Mouse (Mus musculus) embryonic facial prominence, embryonic 11.5 days (tissue): ENCODE data around the gene Cidec. TPM values are rescaled to one million over a fixed set of nuclear protein-coding genes. Genes with fewer than 3 reads are reported as not detected.
A peak's percentile ranks its signal among the peaks of the same experiment; 100 is the strongest.

Source experiments
- ATAC-seq: fragments of 200-750 bp; cut with Nextera tagmentation; replicated peaks from 2 replicates; pipeline ENCODE4 v1.8.0; 2017; ENCODE audit warnings: low read depth; ENCODE audit not compliant: insufficient number of reproducible peaks, low FRiP score, low TSS enrichment
- DNase-seq: peaks from one replicate; pipeline ENCODE4 v3.0.0-alpha.2; 2015; ENCODE audit warnings: low spot score
- H3K27ac ChIP-seq: fragments of 300-500 bp; sonication (generic); replicated peaks from 2 replicates; pipeline ENCODE4 v1.5.1; 2014; ENCODE audit warnings: mild to moderate bottlenecking, low read depth, low read length, control low read depth
- H3K27me3 ChIP-seq: fragments of 300-500 bp; sonication (generic); 2 replicates; pipeline ENCODE4 v1.6.1; 2014; ENCODE audit warnings: mild to moderate bottlenecking, low read length, moderate library complexity, mixed read lengths; ENCODE audit not compliant: control insufficient read depth, insufficient read depth
- H3K36me3 ChIP-seq: fragments of 300-500 bp; sonication (generic); replicated peaks from 2 replicates; pipeline ENCODE4 v1.6.1; 2014; ENCODE audit warnings: low read depth, mild to moderate bottlenecking, low read length, moderate library complexity, mixed read lengths; ENCODE audit not compliant: control insufficient read depth, insufficient read depth
- H3K4me1 ChIP-seq: fragments of 300-500 bp; sonication (generic); 2 replicates; pipeline ENCODE4 v1.6.1; 2014; ENCODE audit warnings: low read length, mixed read lengths; ENCODE audit not compliant: control insufficient read depth, insufficient read depth
- H3K4me2 ChIP-seq: fragments of 300-500 bp; sonication (generic); 2 replicates; pipeline ENCODE4 v1.6.1; 2014; ENCODE audit warnings: low read depth, mild to moderate bottlenecking, control low read depth, low read length, moderate library complexity
- H3K4me3 ChIP-seq: fragments of 300-500 bp; sonication (generic); 2 replicates; pipeline ENCODE4 v1.5.1; 2014; ENCODE audit warnings: low read depth, low read length, control low read depth
- H3K9ac ChIP-seq: fragments of 300-500 bp; sonication (generic); replicated peaks from 2 replicates; pipeline ENCODE4 v1.6.1; 2014; ENCODE audit warnings: mild to moderate bottlenecking, control low read depth, low read length
- H3K9me3 ChIP-seq: fragments of 300-500 bp; sonication (generic); replicated peaks from 2 replicates; pipeline ENCODE4 v1.6.1; 2016; ENCODE audit warnings: mild to moderate bottlenecking, low read length, inconsistent platforms, mixed read lengths; ENCODE audit not compliant: control insufficient read depth
- WGBS: fragments of 180-500 bp; shearing (Covaris S2); extraction: QIAGEN DNeasy Blood & Tissue Kit; methylation state at CpG from one replicate; pipeline ENCODE4 v1.1.7; 2014; 5-methylcytosine and 5-hydroxymethylcytosine counted together
- polyA plus RNA-seq: library from polyadenylated mRNA; unstranded; fragments of >200 nt; fragmentation: Nextera tagmentation; extraction: Ambion mirVana; gene quantifications from 2 replicates; pipeline ENCODE4 v1.2.1, GENCODE M21; 2014

Gene Cidec
- polyA plus RNA-seq, 1 experiment from 2014 or later, result not detected

DNA sequence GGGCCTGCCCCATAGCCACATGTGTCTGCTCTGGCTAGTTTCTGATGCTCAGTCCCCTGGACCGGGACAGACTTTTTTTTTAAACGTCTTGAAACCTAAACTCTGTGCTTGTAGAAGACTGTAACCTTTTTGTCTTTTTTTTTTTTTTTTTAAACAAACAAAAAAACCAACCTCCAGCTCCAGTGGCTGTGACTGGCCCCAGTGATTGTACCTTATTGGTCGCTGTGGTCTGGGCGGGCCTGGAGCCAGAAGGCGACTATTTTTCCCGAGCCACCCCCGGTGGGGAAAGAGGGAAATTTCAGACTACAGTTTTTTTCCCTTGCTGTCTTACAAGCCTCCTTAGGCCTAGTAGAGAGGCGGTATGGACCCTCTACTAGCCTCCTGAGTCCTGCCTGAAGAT is 46.6 kb downstream of the Cidec start, which contains the start of gene Ttll3:
Gene Ttll3 (plus strand): TSS at position 301 of the 400 bp plus-strand sequence.
- H3K36me3 ChIP-seq, result peaks cover 15% of the 10 kb centered on the region
- no peaks in the 10 kb centered on the region for H3K9me3 ChIP-seq
- no peaks in the 10 kb centered on the region; the same call in 1 of the 2 replicates for H3K4me1 ChIP-seq
- H3K27ac ChIP-seq, result no peak within 1 kb of the TSS
- no peak within 1 kb of the TSS; the same call in 1 of the 2 replicates for H3K4me2 ChIP-seq
- H3K27me3 ChIP-seq, result no peaks in the 10 kb centered on the region; the same call in 1 of the 2 replicates
- H3K9ac ChIP-seq, result no peak within 1 kb of the TSS
- no peak within 1 kb of the TSS for H3K4me3 ChIP-seq
- no peak for DNase-seq
- ATAC-seq, result no peak
- WGBS, result 76% methylated on average over 8 of the region's 8 CpGs

DNA sequence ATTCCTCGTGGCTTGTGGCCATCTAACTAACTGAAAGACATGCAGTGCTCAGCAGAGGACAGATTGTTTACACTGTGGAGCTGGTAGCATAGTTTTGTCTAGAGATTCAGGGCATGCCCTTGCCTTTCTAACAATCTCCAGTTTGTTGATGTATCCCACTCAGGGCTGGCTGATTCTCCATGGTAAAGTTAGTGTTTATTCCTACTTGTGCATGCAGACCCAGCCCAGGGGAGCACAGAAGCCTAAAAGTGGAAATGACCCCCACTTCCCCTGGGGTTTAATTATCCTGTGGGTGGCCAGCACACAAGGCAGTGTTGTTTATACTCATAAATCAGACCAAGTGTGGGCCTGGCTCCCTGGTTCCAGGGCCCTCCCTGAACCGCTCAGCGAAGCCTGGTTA is 49.5 kb downstream of the Cidec start:
- ATAC-seq, result no peak
- Histone ChIP-seq H3K9me3 (no peaks in the 10 kb centered on the region), H3K27me3 (no peaks in the 10 kb centered on the region; the same call in 1 of the 2 replicates), H3K36me3 (peaks cover 20% of the 10 kb centered on the region), H3K4me2 (no peak overlapping the region), H3K4me3 (no peak overlapping the region), H3K27ac (no peak overlapping the region), H3K4me1 (no peaks in the 10 kb centered on the region), H3K9ac (no peak overlapping the region)
- 86% methylated on average over 3 of the region's 3 CpGs for WGBS
- no peak for DNase-seq

DNA sequence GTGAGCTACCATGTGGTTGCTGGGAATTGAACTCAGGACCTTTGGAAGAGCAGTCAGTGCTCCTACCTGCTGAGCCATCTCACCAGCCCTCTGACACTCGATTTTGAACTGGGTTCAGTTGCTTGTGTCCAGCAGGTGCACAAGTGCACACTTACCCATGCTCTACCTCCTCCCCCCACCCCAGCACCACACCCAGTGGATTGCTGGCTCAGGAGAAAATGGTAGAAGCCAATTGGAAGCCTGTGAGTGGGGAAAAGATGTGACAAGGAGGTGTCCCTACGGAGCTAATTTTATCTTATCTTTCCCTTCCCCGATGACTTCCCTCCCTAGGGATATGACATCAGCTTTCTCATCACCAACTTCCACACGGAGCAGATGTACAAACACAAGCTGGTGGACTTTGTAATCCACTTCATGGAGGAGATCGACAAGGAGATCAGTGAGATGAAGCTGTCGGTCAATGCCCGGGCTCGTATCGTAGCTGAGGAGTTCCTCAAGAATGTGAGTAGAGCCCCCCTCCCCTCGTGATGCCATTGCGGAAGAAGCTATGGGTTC is 50.3 kb downstream of the Cidec start:
- no peak overlapping the region for H3K4me3 ChIP-seq

DNA sequence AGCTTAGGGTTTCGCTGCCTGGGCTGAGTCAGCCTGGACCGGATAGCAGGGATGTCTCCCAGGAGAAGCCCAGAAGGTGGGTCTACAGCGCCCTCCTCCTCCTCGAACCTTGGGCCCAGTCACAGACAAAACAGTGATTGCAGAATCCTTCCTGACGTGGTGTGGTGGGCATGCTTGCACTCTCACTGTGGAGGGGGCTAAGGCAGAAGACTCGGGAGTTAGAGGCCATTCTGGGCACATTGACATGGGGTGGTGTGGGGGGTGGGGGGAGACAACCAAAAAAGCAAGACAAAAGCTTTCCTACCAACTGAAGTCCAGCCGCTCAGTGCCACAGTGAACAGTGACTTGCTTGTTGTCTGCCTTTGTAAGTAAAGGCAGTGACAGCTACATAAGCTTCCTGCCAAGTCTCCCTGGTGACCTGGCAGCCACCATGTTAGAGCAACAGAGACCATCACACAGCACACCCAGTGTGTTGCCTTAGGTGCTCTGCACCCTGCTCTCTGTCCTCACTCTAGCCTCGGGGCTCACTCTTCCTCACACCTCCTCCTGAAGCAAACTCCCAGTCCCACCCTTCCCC is 51.1 kb downstream of the Cidec start:
- ATAC-seq, result no peak
- no peaks in the 10 kb centered on the region for H3K27me3 ChIP-seq
- no peak overlapping the region for H3K9ac ChIP-seq
- no peak for DNase-seq
- H3K4me3 ChIP-seq, result no peak overlapping the region
- WGBS, result 88% methylated on average over 8 of the region's 8 CpGs
- no peak overlapping the region for H3K27ac ChIP-seq
- H3K9me3 ChIP-seq, result no peaks in the 10 kb centered on the region
- H3K36me3 ChIP-seq, result peaks cover 20% of the 10 kb centered on the region
- H3K4me2 ChIP-seq, result no peak overlapping the region
- no peaks in the 10 kb centered on the region for H3K4me1 ChIP-seq

More for the DNA sequence above, 50.3 kb downstream of the Cidec start:
- 88% methylated on average over 11 of the region's 11 CpGs for WGBS
- Histone ChIP-seq H3K9ac (no peak overlapping the region), H3K4me2 (no peak overlapping the region), H3K27me3 (no peaks in the 10 kb centered on the region), H3K27ac (no peak overlapping the region), H3K36me3 (peaks cover 20% of the 10 kb centered on the region), H3K4me1 (no peaks in the 10 kb centered on the region), H3K9me3 (no peaks in the 10 kb centered on the region)
- DNase-seq (no peak), ATAC-seq (no peak)

DNA sequence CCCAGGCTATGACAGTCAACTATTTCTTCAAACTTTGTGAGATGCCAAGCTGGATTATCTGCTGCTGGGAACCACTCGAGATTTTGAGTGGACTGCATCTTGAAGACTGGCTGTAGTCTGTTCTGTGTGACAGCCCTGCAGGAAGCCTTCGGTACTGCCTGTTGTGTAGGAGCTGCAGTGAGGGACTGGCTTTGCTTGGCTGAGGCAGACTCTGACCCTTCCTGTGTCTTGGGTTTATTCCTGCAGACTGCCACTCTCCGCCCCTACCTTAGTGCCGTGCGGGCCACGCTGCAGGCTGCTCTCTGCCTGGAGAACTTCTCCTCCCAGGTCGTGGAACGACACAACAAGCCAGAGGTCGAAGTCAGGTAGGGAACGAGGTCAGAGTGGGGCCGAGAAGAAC is 55.1 kb downstream of the Cidec start:
- Histone ChIP-seq H3K4me1 (no peaks in the 10 kb centered on the region), H3K36me3 (peaks cover 16% of the 10 kb centered on the region)

DNA sequence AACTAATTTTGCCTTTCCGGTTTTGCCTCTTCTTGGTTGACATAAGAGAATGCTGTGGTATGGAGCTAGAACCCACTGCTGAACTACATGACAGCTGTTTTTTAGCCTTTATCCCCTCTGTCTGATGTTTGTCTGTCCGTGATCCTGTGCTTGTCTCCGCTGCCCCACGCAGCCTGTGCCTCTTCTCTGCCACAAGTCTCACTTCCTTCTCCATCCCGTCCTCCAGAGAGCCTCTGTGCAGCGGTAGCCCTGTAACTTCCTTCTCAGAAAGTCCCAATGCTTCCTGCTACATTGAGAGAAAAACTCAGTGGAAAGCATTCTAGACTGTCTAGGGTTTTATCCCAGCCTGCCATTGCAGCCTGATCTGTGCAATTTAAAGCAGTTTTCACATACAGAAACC is 56.3 kb downstream of the Cidec start:
- no peak for ATAC-seq

More for the DNA sequence above, 55.1 kb downstream of the Cidec start:
- H3K4me2 ChIP-seq, result no peak overlapping the region
- WGBS, result 96% methylated on average over 11 of the region's 11 CpGs
- no peak overlapping the region for H3K9ac ChIP-seq
- no peak overlapping the region for H3K27ac ChIP-seq
- DNase-seq (no peak), ATAC-seq (no peak)
- H3K4me3 ChIP-seq, result no peak overlapping the region
- H3K9me3 ChIP-seq, result no peaks in the 10 kb centered on the region
- no peaks in the 10 kb centered on the region for H3K27me3 ChIP-seq

DNA sequence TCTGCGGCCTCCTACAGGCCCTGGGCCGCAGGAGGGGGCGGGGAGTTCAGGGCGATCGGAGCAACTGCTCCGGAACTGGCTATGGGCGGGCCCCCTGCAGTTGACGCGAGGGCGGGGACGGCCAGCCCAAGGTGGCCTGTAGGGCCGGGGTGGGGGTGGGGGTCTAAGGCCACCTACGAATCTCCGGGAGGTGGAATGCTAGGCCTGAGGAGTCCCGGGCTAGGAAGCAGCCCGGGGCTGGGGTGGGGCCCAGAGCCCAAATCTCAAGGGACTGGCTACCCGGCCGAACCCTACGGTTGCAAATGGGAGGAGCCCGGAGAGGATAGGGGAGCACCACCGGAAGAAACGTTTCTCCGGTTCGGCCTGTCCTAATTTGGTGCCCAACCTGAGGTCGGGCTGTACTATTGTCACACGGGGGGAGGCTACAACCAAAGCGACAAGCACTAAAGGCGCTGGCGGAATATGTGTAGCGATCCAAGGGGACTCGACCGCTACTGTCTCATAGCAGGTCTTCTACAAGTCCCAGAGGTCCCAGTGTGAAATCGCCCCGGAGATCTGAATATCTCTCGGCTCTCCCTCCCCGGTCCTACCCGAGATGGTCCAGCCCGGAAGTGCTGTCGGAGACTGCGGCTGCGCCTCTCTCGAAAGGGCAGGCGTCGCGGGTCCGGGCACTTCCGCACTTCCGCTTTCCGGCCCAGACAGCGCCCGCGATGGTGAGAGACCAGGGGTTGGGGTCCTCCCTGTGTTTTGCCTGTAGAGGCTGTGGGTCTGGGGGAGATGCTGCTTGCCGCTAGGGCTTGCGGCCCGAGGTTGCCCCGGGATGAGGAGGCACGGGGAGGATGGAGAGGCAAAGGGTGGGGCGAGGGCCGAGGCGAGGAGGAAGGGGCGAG is 57.8 kb downstream of the Cidec start, which contains the start of the genes Tada3 and Arpc4:
Gene Tada3 (minus strand): TSS at position 388 of the 890 bp plus-strand sequence.
Gene Arpc4 (plus strand): TSS at position 620 of the 890 bp plus-strand sequence.
- peak within 1 kb of the TSS; percentile 82 for H3K27ac ChIP-seq
- no peaks in the 10 kb centered on the region for H3K9me3 ChIP-seq
- peak within 1 kb of the TSS; percentile 88 for H3K4me3 ChIP-seq
- H3K4me1 ChIP-seq, result no peaks in the 10 kb centered on the region
- peak within 1 kb of the TSS; percentile 87 for H3K9ac ChIP-seq
- DNase-seq, result peak; percentile 95
- H3K36me3 ChIP-seq, result peaks cover 5% of the 10 kb centered on the region
- H3K4me2 ChIP-seq, result peak within 1 kb of the TSS; percentile 54
- ATAC-seq, result peak; percentile 96
- H3K27me3 ChIP-seq, result no peaks in the 10 kb centered on the region
- WGBS, result under 1% methylated on average over 61 of the region's 61 CpGs

More for the DNA sequence above, 56.3 kb downstream of the Cidec start:
- Histone ChIP-seq H3K4me3 (peak overlapping the region; percentile 88), H3K27me3 (no peaks in the 10 kb centered on the region), H3K4me1 (no peaks in the 10 kb centered on the region), H3K36me3 (peaks cover 11% of the 10 kb centered on the region), H3K9me3 (no peaks in the 10 kb centered on the region), H3K9ac (no peak overlapping the region), H3K4me2 (peak overlapping the region; percentile 54; the same call in 1 of the 2 replicates), H3K27ac (no peak overlapping the region)
- 87% methylated on average over 6 of the region's 6 CpGs for WGBS
- DNase-seq, result no peak
